Mouse (Mus musculus) brain, embryonic 14.5 days (tissue): ENCODE measurements around the gene Get4. TPM values are rescaled to one million over a fixed set of nuclear protein-coding genes. Genes with fewer than 3 reads are reported as not detected.

Experiments
- DNase-seq: peaks from one replicate; pipeline ENCODE4 v3.0.0-alpha.2; 2011; ENCODE audit warnings: low read depth
- CTCF ChIP-seq: fragments of 200-500 bp; IDR thresholded peaks from 2 replicates; pipeline ENCODE4 v1.5.1; 2012; ENCODE audit warnings: inconsistent platforms, mild to moderate bottlenecking, moderate library complexity, borderline replicate concordance; ENCODE audit not compliant: insufficient read depth, insufficient read length; ENCODE audit errors: extremely low read depth
- POLR2A ChIP-seq: fragments of 200-500 bp; IDR thresholded peaks from 2 replicates; pipeline ENCODE4 v1.6.1; 2012; ENCODE audit warnings: mild to moderate bottlenecking, inconsistent platforms, borderline replicate concordance; ENCODE audit not compliant: poor library complexity, insufficient read depth, insufficient read length, severe bottlenecking; ENCODE audit errors: extremely low read depth
- polyA plus RNA-seq: library from polyadenylated mRNA; depleted of rRNA; stranded (reverse); fragments of >200 nt; gene quantifications from 2 replicates; pipeline ENCODE4 v1.2.3, GENCODE M21; 2012

Gene Get4
- polyA plus RNA-seq, 1 experiment: 93.2 TPM

GRCm38 (mm10) chr5:139290467-139291259 lies 38.5 kb downstream of the Get4 start:
- DNase-seq: no peak
- no peak for TF ChIP-seq POLR2A
- TF ChIP-seq CTCF: no peak

GRCm38 (mm10) chr5:139291811-139292560 lies 39.9 kb downstream of the Get4 start:
- DNase-seq: no peak
- no peak for TF ChIP-seq CTCF
- TF ChIP-seq POLR2A: no peak

- TF ChIP-seq POLR2A (no peak), CTCF (no peak)
- DNase-seq: no peak
These were observed 42.0 kb downstream of the Get4 start for GRCm38 (mm10) chr5:139294089-139294488.

- TF ChIP-seq POLR2A (no peak), CTCF (no peak)
These were observed 45.0 kb downstream of the Get4 start for GRCm38 (mm10) chr5:139297092-139297491.

GRCm38 (mm10) chr5:139297745-139298144 lies 45.6 kb downstream of the Get4 start:
- TF ChIP-seq POLR2A: no peak
- DNase-seq: no peak

More at GRCm38 (mm10) chr5:139297092-139297491, 45.0 kb downstream of the Get4 start:
- DNase-seq: no peak

GRCm38 (mm10) chr5:139302101-139302500 lies 50.0 kb downstream of the Get4 start:
- no peak for TF ChIP-seq POLR2A
- no peak for TF ChIP-seq CTCF

GRCm38 (mm10) chr5:139303646-139304061 lies 51.5 kb downstream of the Get4 start:
- DNase-seq: no peak
- TF ChIP-seq CTCF (no peak), POLR2A (no peak)

More at GRCm38 (mm10) chr5:139302101-139302500, 50.0 kb downstream of the Get4 start:
- DNase-seq: no peak

- no peak for DNase-seq
These were observed 57.8 kb downstream of the Get4 start for GRCm38 (mm10) chr5:139309946-139310345.

GRCm38 (mm10) chr5:139310477-139310876 lies 58.4 kb downstream of the Get4 start:
- TF ChIP-seq CTCF: no peak
- no peak for TF ChIP-seq POLR2A
- no peak for DNase-seq

More at GRCm38 (mm10) chr5:139309946-139310345, 57.8 kb downstream of the Get4 start:
- no peak for TF ChIP-seq POLR2A
- no peak for TF ChIP-seq CTCF

GRCm38 (mm10) chr5:139311822-139312221 lies 59.7 kb downstream of the Get4 start:
- no peak for TF ChIP-seq CTCF
- no peak for TF ChIP-seq POLR2A
- DNase-seq: no peak

GRCm38 (mm10) chr5:139313536-139313935 lies 61.4 kb downstream of the Get4 start:
- TF ChIP-seq CTCF: no peak
- no peak for TF ChIP-seq POLR2A
- no peak for DNase-seq
